Mouse (Mus musculus): ENCODE measurements around the gene Pkd1l1. TPM values are rescaled to one million over a fixed set of nuclear protein-coding genes. Genes with fewer than 3 reads are reported as not detected.

The Pkd1l1 gene
- polyA plus RNA-seq, 1 experiment from 2014 or later: 0.15 TPM

GRCm38 (mm10) chr11:8859041-8859440, 114.0 kb downstream of the Pkd1l1 start:
- Histone ChIP-seq H3K9me3 (ENCODE audit: control insufficient read depth, low read length) (no peaks in the 10 kb centered on the region), H3K27me3 (replicated peaks; ENCODE audit: control insufficient read depth, insufficient read depth, low read length) (no peaks in the 10 kb centered on the region), H3K27ac (ENCODE audit: low read depth) (no peak overlapping the region), H3K36me3 (ENCODE audit: control insufficient read depth, insufficient read depth, low read length) (no peaks in the 10 kb centered on the region), H3K4me3 (ENCODE audit: low read depth, low read length) (no peak overlapping the region), H3K4me2 (ENCODE audit: low read length) (no peak overlapping the region), H3K4me1 (replicated peaks; ENCODE audit: control insufficient read depth, insufficient read depth, low read length) (no peaks in the 10 kb centered on the region), H3K9ac (ENCODE audit: low read length) (no peak overlapping the region)
- DNase-seq (ENCODE audit: low spot score): no peak
- WGBS: 75% methylated on average over 3 of the region's 3 CpGs
- no peak for ATAC-seq (replicated peaks; ENCODE audit: low FRiP score, low TSS enrichment, low read depth)

- Histone ChIP-seq H3K4me2 (ENCODE audit: low read length) (no peak overlapping the region), H3K27me3 (replicated peaks; ENCODE audit: control insufficient read depth, insufficient read depth, low read length) (no peaks in the 10 kb centered on the region), H3K4me3 (ENCODE audit: low read depth, low read length) (no peak overlapping the region), H3K4me1 (replicated peaks; ENCODE audit: control insufficient read depth, insufficient read depth, low read length) (no peaks in the 10 kb centered on the region), H3K27ac (ENCODE audit: low read depth) (no peak overlapping the region), H3K36me3 (ENCODE audit: control insufficient read depth, insufficient read depth, low read length) (no peaks in the 10 kb centered on the region), H3K9me3 (ENCODE audit: control insufficient read depth, low read length) (no peaks in the 10 kb centered on the region), H3K9ac (ENCODE audit: low read length) (no peak overlapping the region)
- WGBS: 59% methylated on average over 5 of the region's 5 CpGs
- DNase-seq (ENCODE audit: low spot score): no peak
- ATAC-seq (replicated peaks; ENCODE audit: low FRiP score, low TSS enrichment, low read depth): no peak
Observed at GRCm38 (mm10) chr11:8856125-8856524, 116.9 kb downstream of the Pkd1l1 start.

GRCm38 (mm10) chr11:8848049-8848448, 125.0 kb downstream of the Pkd1l1 start:
- Histone ChIP-seq H3K27ac (ENCODE audit: low read depth) (no peak overlapping the region), H3K36me3 (ENCODE audit: control insufficient read depth, insufficient read depth, low read length) (no peaks in the 10 kb centered on the region), H3K4me2 (ENCODE audit: low read length) (no peak overlapping the region), H3K4me1 (replicated peaks; ENCODE audit: control insufficient read depth, insufficient read depth, low read length) (no peaks in the 10 kb centered on the region), H3K9me3 (ENCODE audit: control insufficient read depth, low read length) (no peaks in the 10 kb centered on the region), H3K9ac (ENCODE audit: low read length) (no peak overlapping the region), H3K27me3 (replicated peaks; ENCODE audit: control insufficient read depth, insufficient read depth, low read length) (no peaks in the 10 kb centered on the region), H3K4me3 (ENCODE audit: low read depth, low read length) (no peak overlapping the region)
- no peak for DNase-seq (ENCODE audit: low spot score)
- ATAC-seq (replicated peaks; ENCODE audit: low FRiP score, low TSS enrichment, low read depth): no peak

GRCm38 (mm10) chr11:8847627-8848026, 125.4 kb downstream of the Pkd1l1 start:
- no peaks in the 10 kb centered on the region for H3K9me3 ChIP-seq (ENCODE audit: control insufficient read depth, low read length)
- no peaks in the 10 kb centered on the region for H3K4me1 ChIP-seq (replicated peaks; ENCODE audit: control insufficient read depth, insufficient read depth, low read length)
- H3K27ac ChIP-seq (ENCODE audit: low read depth): no peak overlapping the region
- H3K36me3 ChIP-seq (ENCODE audit: control insufficient read depth, insufficient read depth, low read length): no peaks in the 10 kb centered on the region
- no peak overlapping the region for H3K4me2 ChIP-seq (ENCODE audit: low read length)
- H3K27me3 ChIP-seq (replicated peaks; ENCODE audit: control insufficient read depth, insufficient read depth, low read length): no peaks in the 10 kb centered on the region
- ATAC-seq (replicated peaks; ENCODE audit: low FRiP score, low TSS enrichment, low read depth) (no peak), DNase-seq (ENCODE audit: low spot score) (no peak)
- WGBS: 87% methylated on average over 2 of the region's 2 CpGs
- H3K4me3 ChIP-seq (ENCODE audit: low read depth, low read length): no peak overlapping the region
- H3K9ac ChIP-seq (ENCODE audit: low read length): no peak overlapping the region

- ATAC-seq (replicated peaks; ENCODE audit: low FRiP score, low TSS enrichment, low read depth) (no peak), DNase-seq (ENCODE audit: low spot score) (no peak)
- Histone ChIP-seq H3K9me3 (ENCODE audit: control insufficient read depth, low read length) (peaks cover 5% of the 10 kb centered on the region; the same call in 1 of the 2 replicates), H3K4me2 (ENCODE audit: low read length) (no peak overlapping the region), H3K27ac (ENCODE audit: low read depth) (no peak overlapping the region), H3K36me3 (ENCODE audit: control insufficient read depth, insufficient read depth, low read length) (no peaks in the 10 kb centered on the region), H3K4me3 (ENCODE audit: low read depth, low read length) (no peak overlapping the region), H3K4me1 (replicated peaks; ENCODE audit: control insufficient read depth, insufficient read depth, low read length) (no peaks in the 10 kb centered on the region), H3K27me3 (replicated peaks; ENCODE audit: control insufficient read depth, insufficient read depth, low read length) (no peaks in the 10 kb centered on the region), H3K9ac (ENCODE audit: low read length) (no peak overlapping the region)
- 94% methylated on average over 6 of the region's 6 CpGs for WGBS
Observed at GRCm38 (mm10) chr11:8836176-8836575, 136.9 kb downstream of the Pkd1l1 start.

- no peak for DNase-seq (ENCODE audit: low spot score)
- ATAC-seq (replicated peaks; ENCODE audit: low FRiP score, low TSS enrichment, low read depth): no peak
- H3K4me1 ChIP-seq (replicated peaks; ENCODE audit: control insufficient read depth, insufficient read depth, low read length): no peaks in the 10 kb centered on the region
Observed at GRCm38 (mm10) chr11:8834121-8834520, 138.9 kb downstream of the Pkd1l1 start.

GRCm38 (mm10) chr11:8830551-8830950, 142.5 kb downstream of the Pkd1l1 start:
- DNase-seq (ENCODE audit: low spot score): no peak
- no peak overlapping the region for H3K27ac ChIP-seq (ENCODE audit: low read depth)
- no peaks in the 10 kb centered on the region for H3K36me3 ChIP-seq (ENCODE audit: control insufficient read depth, insufficient read depth, low read length)
- no peaks in the 10 kb centered on the region for H3K27me3 ChIP-seq (replicated peaks; ENCODE audit: control insufficient read depth, insufficient read depth, low read length)
- H3K4me1 ChIP-seq (replicated peaks; ENCODE audit: control insufficient read depth, insufficient read depth, low read length): no peaks in the 10 kb centered on the region
- no peak for ATAC-seq (replicated peaks; ENCODE audit: low FRiP score, low TSS enrichment, low read depth)
- no peak overlapping the region for H3K4me2 ChIP-seq (ENCODE audit: low read length)
- WGBS: 58% methylated on average over 4 of the region's 4 CpGs
- H3K9ac ChIP-seq (ENCODE audit: low read length): no peak overlapping the region
- no peak overlapping the region for H3K4me3 ChIP-seq (ENCODE audit: low read depth, low read length)
- H3K9me3 ChIP-seq (ENCODE audit: control insufficient read depth, low read length): no peaks in the 10 kb centered on the region

More at GRCm38 (mm10) chr11:8834121-8834520, 138.9 kb downstream of the Pkd1l1 start:
- H3K27me3 ChIP-seq (replicated peaks; ENCODE audit: control insufficient read depth, insufficient read depth, low read length): no peaks in the 10 kb centered on the region
- H3K9ac ChIP-seq (ENCODE audit: low read length): no peak overlapping the region
- H3K4me2 ChIP-seq (ENCODE audit: low read length): no peak overlapping the region
- WGBS: 80% methylated on average over 4 of the region's 4 CpGs
- no peak overlapping the region for H3K27ac ChIP-seq (ENCODE audit: low read depth)
- no peaks in the 10 kb centered on the region for H3K36me3 ChIP-seq (ENCODE audit: control insufficient read depth, insufficient read depth, low read length)
- H3K4me3 ChIP-seq (ENCODE audit: low read depth, low read length): no peak overlapping the region
- H3K9me3 ChIP-seq (ENCODE audit: control insufficient read depth, low read length): peaks cover 5% of the 10 kb centered on the region; the same call in 1 of the 2 replicates

- DNase-seq (ENCODE audit: low spot score): no peak
- H3K4me1 ChIP-seq (replicated peaks; ENCODE audit: control insufficient read depth, insufficient read depth, low read length): no peaks in the 10 kb centered on the region
- no peak overlapping the region for H3K9ac ChIP-seq (ENCODE audit: low read length)
- H3K36me3 ChIP-seq (ENCODE audit: control insufficient read depth, insufficient read depth, low read length): no peaks in the 10 kb centered on the region
- H3K27me3 ChIP-seq (replicated peaks; ENCODE audit: control insufficient read depth, insufficient read depth, low read length): no peaks in the 10 kb centered on the region
- H3K9me3 ChIP-seq (ENCODE audit: control insufficient read depth, low read length): no peaks in the 10 kb centered on the region
- no peak for ATAC-seq (replicated peaks; ENCODE audit: low FRiP score, low TSS enrichment, low read depth)
- WGBS: 83% methylated on average over 3 of the region's 3 CpGs
- no peak overlapping the region for H3K4me3 ChIP-seq (ENCODE audit: low read depth, low read length)
- no peak overlapping the region for H3K4me2 ChIP-seq (ENCODE audit: low read length)
- no peak overlapping the region for H3K27ac ChIP-seq (ENCODE audit: low read depth)
Observed at GRCm38 (mm10) chr11:8829561-8829960, 143.5 kb downstream of the Pkd1l1 start.

- H3K4me2 ChIP-seq (ENCODE audit: low read length): no peak overlapping the region
- H3K4me1 ChIP-seq (replicated peaks; ENCODE audit: control insufficient read depth, insufficient read depth, low read length): no peaks in the 10 kb centered on the region
- no peaks in the 10 kb centered on the region for H3K9me3 ChIP-seq (ENCODE audit: control insufficient read depth, low read length)
- DNase-seq (ENCODE audit: low spot score) (no peak), ATAC-seq (replicated peaks; ENCODE audit: low FRiP score, low TSS enrichment, low read depth) (no peak)
- WGBS: 64% methylated on average over 9 of the region's 9 CpGs
- H3K36me3 ChIP-seq (ENCODE audit: control insufficient read depth, insufficient read depth, low read length): no peaks in the 10 kb centered on the region
- no peaks in the 10 kb centered on the region for H3K27me3 ChIP-seq (replicated peaks; ENCODE audit: control insufficient read depth, insufficient read depth, low read length)
- H3K4me3 ChIP-seq (ENCODE audit: low read depth, low read length): no peak overlapping the region
- H3K27ac ChIP-seq (ENCODE audit: low read depth): no peak overlapping the region
- H3K9ac ChIP-seq (ENCODE audit: low read length): no peak overlapping the region
Observed at GRCm38 (mm10) chr11:8828836-8829526, 144.1 kb downstream of the Pkd1l1 start.
